Mouse (Mus musculus) myocyte (in vitro differentiated cells): ENCODE measurements around the gene Ints3. TPM values are rescaled to one million over a fixed set of nuclear protein-coding genes. Genes with fewer than 3 reads are reported as not detected.

Experiments
- H3K27me3 ChIP-seq: one replicate; pipeline ENCODE4 v1.6.1; 2011; ENCODE audit not compliant: control insufficient read depth, insufficient read depth, insufficient read length
- H3K36me3 ChIP-seq: one replicate; pipeline ENCODE4 v1.6.1; 2011; ENCODE audit not compliant: control insufficient read depth, insufficient read depth
- H3K4me2 ChIP-seq: one replicate; pipeline ENCODE4 v1.6.1; 2011; ENCODE audit warnings: low read depth, control low read depth
- H3K4me3 ChIP-seq: one replicate; pipeline ENCODE4 v1.5.1; 2011; ENCODE audit warnings: mild to moderate bottlenecking, control low read depth, moderate library complexity
- H3K79me2 ChIP-seq: one replicate; pipeline ENCODE4 v1.6.1; 2011; ENCODE audit not compliant: control insufficient read depth, insufficient read depth
- H3ac ChIP-seq: one replicate; pipeline ENCODE4 v1.6.1; 2011; ENCODE audit not compliant: control insufficient read depth, insufficient read length
- CEBPB ChIP-seq: IDR thresholded peaks from 2 replicates; pipeline ENCODE4 v1.6.1; 2011; ENCODE audit warnings: mild to moderate bottlenecking, moderate library complexity; ENCODE audit not compliant: poor library complexity, insufficient read depth, severe bottlenecking
- MAX ChIP-seq: IDR thresholded peaks from one replicate; pipeline ENCODE4 v1.6.1; 2011; ENCODE audit warnings: low read depth, mild to moderate bottlenecking, control low read depth
- MYOD1 ChIP-seq, 3 experiments: IDR thresholded peaks; one replicate each; pipeline ENCODE4 v1.6.1; 2011; ENCODE audit warnings: control low read depth in 2 of 3, low read depth in 2 of 3, mild to moderate bottlenecking in 2 of 3, moderate library complexity in 1 of 3; ENCODE audit not compliant: insufficient read length in 2 of 3, control insufficient read depth in 1 of 3
- MYOG ChIP-seq, 3 experiments: IDR thresholded peaks; one replicate each; pipeline ENCODE4 v1.6.1; 2011; ENCODE audit warnings: control low read depth in 2 of 3, low read depth in 2 of 3, mild to moderate bottlenecking in 2 of 3; ENCODE audit not compliant: insufficient read length in 2 of 3, control insufficient read depth in 1 of 3, insufficient read depth in 1 of 3
- POLR2A ChIP-seq: IDR thresholded peaks from one replicate; pipeline ENCODE4 v1.6.1; 2011; ENCODE audit warnings: low read depth, mild to moderate bottlenecking, control low read depth, moderate library complexity; ENCODE audit not compliant: insufficient read length
- POLR2AphosphoS2 ChIP-seq: IDR thresholded peaks from one replicate; pipeline ENCODE4 v1.6.1; 2011; ENCODE audit warnings: low read depth, control low read depth; ENCODE audit not compliant: insufficient read length
- REST ChIP-seq: IDR thresholded peaks from one replicate; pipeline ENCODE4 v1.6.1; 2011; ENCODE audit warnings: mild to moderate bottlenecking, control low read depth, moderate library complexity; ENCODE audit not compliant: insufficient read depth, insufficient read length
- SRF ChIP-seq: IDR thresholded peaks from one replicate; pipeline ENCODE4 v1.6.1; 2011; ENCODE audit warnings: low read depth; ENCODE audit not compliant: control insufficient read depth, insufficient read length
- TCF12 ChIP-seq: IDR thresholded peaks from one replicate; pipeline ENCODE4 v1.6.1; 2011; ENCODE audit warnings: mild to moderate bottlenecking, control low read depth; ENCODE audit not compliant: poor library complexity, insufficient read depth, severe bottlenecking
- TCF3 ChIP-seq: IDR thresholded peaks from one replicate; pipeline ENCODE4 v1.6.1; 2011; ENCODE audit warnings: low read depth, control low read depth; ENCODE audit not compliant: insufficient read length
- USF1 ChIP-seq: IDR thresholded peaks from one replicate; pipeline ENCODE4 v1.6.1; 2011; ENCODE audit warnings: low read depth, mild to moderate bottlenecking, control low read depth, moderate library complexity
- polyA plus RNA-seq: library from polyadenylated mRNA; unstranded; fragments of >200 nt; fragmentation: generic; extraction: Trizol; gene quantifications from one replicate; pipeline ENCODE4 v1.2.1, GENCODE M21; 2012; ENCODE audit warnings: missing spikeins

Ints3 gene
- polyA plus RNA-seq, 1 experiment, result 24.2 TPM

DNA sequence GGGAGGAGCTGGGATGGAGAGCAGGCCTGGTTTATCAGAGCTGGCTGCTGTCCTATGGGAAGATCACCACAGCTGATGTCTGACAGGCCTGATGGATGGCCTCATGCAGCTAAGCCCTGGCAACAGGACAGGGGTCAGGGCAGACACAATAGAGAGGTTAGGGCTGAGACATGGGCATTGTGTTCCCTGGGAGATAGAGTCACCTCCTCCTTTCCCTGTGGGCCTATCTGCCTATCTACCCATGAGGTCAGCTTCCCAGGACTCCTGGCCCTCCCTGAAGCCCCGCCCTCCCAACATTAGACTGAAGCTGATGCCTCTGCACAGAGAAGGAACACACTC lies 57.2 kb downstream of the Ints3 start:
- Histone ChIP-seq H3K4me2 (no peak overlapping the region), H3K27me3 (no peaks in the 10 kb centered on the region)
- TF ChIP-seq MAX, result no peak
- no peak for TF ChIP-seq MYOD1 (IDR thresholded peaks at IDR 0.05; ENCODE audit: control insufficient read depth in 1 of 3, insufficient read length in 2 of 3, low read depth in 2 of 3)
- TF ChIP-seq POLR2AphosphoS2, result no peak
- no peak for TF ChIP-seq SRF
- no peak for TF ChIP-seq TCF3

DNA sequence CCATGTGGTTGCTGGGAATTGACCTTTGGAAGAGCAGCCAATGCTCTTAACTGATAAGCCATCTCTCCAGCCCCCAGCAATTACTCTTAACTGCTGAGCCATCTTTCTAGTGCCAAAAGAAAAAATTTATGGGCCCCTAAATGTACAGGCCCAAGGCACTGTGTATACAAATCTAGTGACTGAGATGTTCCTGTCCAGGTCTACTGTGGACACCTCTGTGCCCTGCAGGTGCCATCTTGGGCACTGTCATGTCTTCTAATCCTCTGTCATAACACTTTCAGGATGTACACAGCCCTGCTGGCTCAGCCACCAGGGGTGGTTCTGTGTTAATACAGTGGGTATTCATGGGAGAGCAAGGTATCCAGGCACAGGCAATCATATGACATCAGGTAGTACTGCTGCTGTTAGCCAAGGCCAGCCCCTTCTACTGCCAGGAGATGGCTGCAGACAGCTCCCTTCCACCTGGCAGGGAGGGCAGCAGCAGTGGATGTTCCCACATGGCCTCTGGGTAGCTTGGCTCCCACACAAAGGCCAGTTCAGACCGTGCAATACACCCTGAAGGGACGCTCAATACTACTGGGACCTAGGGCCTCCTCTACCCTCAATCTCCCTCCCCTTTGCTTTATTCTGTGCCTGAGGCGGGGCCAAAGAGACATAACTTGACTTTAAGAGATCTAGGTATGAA lies 57.7 kb downstream of the Ints3 start:
- TF ChIP-seq USF1, result no peak
- no peak for TF ChIP-seq MAX
- TF ChIP-seq MYOG (IDR thresholded peaks at IDR 0.05; ENCODE audit: control insufficient read depth in 1 of 3, insufficient read depth in 1 of 3, insufficient read length in 2 of 3, low read depth in 2 of 3), result no peak
- no peak for TF ChIP-seq POLR2AphosphoS2
- TF ChIP-seq TCF3, result no peak
- no peak for TF ChIP-seq SRF
- no peak overlapping the region for H3ac ChIP-seq
- no peaks in the 10 kb centered on the region for H3K36me3 ChIP-seq
- no peak overlapping the region for H3K4me3 ChIP-seq
- no peaks in the 10 kb centered on the region for H3K79me2 ChIP-seq
- H3K4me2 ChIP-seq, result no peak overlapping the region
- no peaks in the 10 kb centered on the region for H3K27me3 ChIP-seq

More for the DNA sequence above, 57.2 kb downstream of the Ints3 start:
- H3K79me2 ChIP-seq, result no peaks in the 10 kb centered on the region
- H3K36me3 ChIP-seq, result no peaks in the 10 kb centered on the region
- no peak overlapping the region for H3K4me3 ChIP-seq
- no peak overlapping the region for H3ac ChIP-seq

GRCm38 (mm10) chr3:90374368-90374767 lies 59.1 kb downstream of the Ints3 start:
- TF ChIP-seq REST, result no peak
- Histone ChIP-seq H3ac (no peak overlapping the region), H3K27me3 (no peaks in the 10 kb centered on the region), H3K4me2 (no peak overlapping the region), H3K36me3 (no peaks in the 10 kb centered on the region), H3K79me2 (no peaks in the 10 kb centered on the region), H3K4me3 (no peak overlapping the region)

- Histone ChIP-seq H3K4me3 (no peak overlapping the region), H3K27me3 (no peaks in the 10 kb centered on the region), H3K36me3 (no peaks in the 10 kb centered on the region), H3K79me2 (no peaks in the 10 kb centered on the region), H3K4me2 (no peak overlapping the region), H3ac (no peak overlapping the region)
- no peak for TF ChIP-seq USF1
- TF ChIP-seq MYOG (IDR thresholded peaks at IDR 0.05; ENCODE audit: control insufficient read depth in 1 of 3, insufficient read depth in 1 of 3, insufficient read length in 2 of 3, low read depth in 2 of 3), result no peak
Observed at GRCm38 (mm10) chr3:90373432-90374028, 59.9 kb downstream of the Ints3 start.

DNA sequence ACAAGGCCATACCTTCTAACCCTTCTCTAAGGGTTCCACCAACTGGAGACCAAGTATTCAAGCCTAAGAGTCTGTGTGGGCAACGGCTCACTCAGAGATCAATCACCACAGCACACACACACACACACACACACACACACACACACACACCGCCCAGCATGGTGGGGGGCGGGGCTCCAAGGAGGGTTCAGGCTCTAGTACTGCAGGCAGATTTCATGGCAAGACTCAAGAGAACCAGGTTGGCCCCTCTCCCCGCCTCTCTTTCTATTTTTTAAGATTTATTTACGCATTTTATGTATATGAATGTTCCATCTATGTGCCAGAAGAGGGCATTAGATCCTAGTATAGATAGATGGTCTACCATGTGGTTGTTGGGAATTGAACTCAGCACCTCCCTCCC lies 60.6 kb downstream of the Ints3 start:
- TF ChIP-seq REST (no peak), MYOG (IDR thresholded peaks at IDR 0.05; ENCODE audit: control insufficient read depth in 1 of 3, insufficient read depth in 1 of 3, insufficient read length in 2 of 3, low read depth in 2 of 3) (no peak), POLR2AphosphoS2 (no peak), USF1 (no peak), POLR2A (no peak), TCF3 (no peak), CEBPB (no peak), SRF (no peak)

GRCm38 (mm10) chr3:90371857-90372256 lies 61.6 kb downstream of the Ints3 start:
- Histone ChIP-seq H3K79me2 (no peaks in the 10 kb centered on the region), H3K36me3 (no peaks in the 10 kb centered on the region), H3K27me3 (no peaks in the 10 kb centered on the region), H3K4me3 (no peak overlapping the region), H3K4me2 (no peak overlapping the region), H3ac (no peak overlapping the region)
- TF ChIP-seq CEBPB (no peak), USF1 (no peak), TCF12 (no peak), SRF (no peak)

More for the DNA sequence above, 60.6 kb downstream of the Ints3 start:
- no peaks in the 10 kb centered on the region for H3K79me2 ChIP-seq
- no peaks in the 10 kb centered on the region for H3K27me3 ChIP-seq
- no peak overlapping the region for H3K4me3 ChIP-seq
- no peak overlapping the region for H3ac ChIP-seq
- no peaks in the 10 kb centered on the region for H3K36me3 ChIP-seq
- no peak overlapping the region for H3K4me2 ChIP-seq
